Mouse (Mus musculus) MEL (cell line): Measurements from ENCODE around the gene Csf2rb2. TPM values are rescaled to one million over a fixed set of nuclear protein-coding genes. Genes with fewer than 3 reads are reported as not detected.

ENCODE experiments used
- DNase-seq: peaks from one replicate; pipeline ENCODE4 v3.0.0; 2011; ENCODE audit warnings: low read depth, low spot score
- H3K27ac ChIP-seq: 2 replicates; pipeline ENCODE4 v1.5.1; 2012; ENCODE audit warnings: low read depth, mild to moderate bottlenecking, control low read depth, low read length, moderate library complexity; ENCODE audit not compliant: control insufficient read depth
- H3K27me3 ChIP-seq, 2 experiments: fragments of 150-350 bp in 1 of 2; sonication (generic) in 1 of 2; 2 replicates each; pipeline ENCODE4 v1.6.1; 2012; ENCODE audit warnings: low read length in 2 of 2, mild to moderate bottlenecking in 2 of 2, improper control_type of control experiment in 1 of 2, moderate library complexity in 1 of 2; ENCODE audit not compliant: insufficient read depth in 2 of 2, control insufficient read depth in 1 of 2
- H3K36me3 ChIP-seq, 2 experiments: 2 replicates each; pipeline ENCODE4 v1.6.1; 2012 to 2014; ENCODE audit warnings: low read length in 2 of 2, improper control_type of control experiment in 1 of 2, inconsistent platforms in 1 of 2, mild to moderate bottlenecking in 1 of 2; ENCODE audit not compliant: insufficient read depth in 2 of 2, control insufficient read depth in 1 of 2
- H3K4me1 ChIP-seq, 2 experiments: fragments of 150-350 bp in 1 of 2; sonication (generic) in 1 of 2; 2 replicates each; pipeline ENCODE4 v1.6.1; 2012; ENCODE audit warnings: low read length in 2 of 2, improper control_type of control experiment in 1 of 2, mild to moderate bottlenecking in 1 of 2; ENCODE audit not compliant: insufficient read depth in 2 of 2, control insufficient read depth in 1 of 2
- H3K4me3 ChIP-seq, 2 experiments: fragments of 150-350 bp in 1 of 2; sonication (generic) in 1 of 2; 2 replicates each; pipeline ENCODE4 v1.5.1; 2012; ENCODE audit warnings: low read depth in 2 of 2, low read length in 2 of 2, mild to moderate bottlenecking in 2 of 2, moderate library complexity in 2 of 2, control low read depth in 1 of 2, improper control_type of control experiment in 1 of 2; ENCODE audit not compliant: control insufficient read depth in 1 of 2, insufficient read depth in 1 of 2
- H3K79me2 ChIP-seq: 2 replicates; pipeline ENCODE4 v1.6.1; 2012; ENCODE audit warnings: mild to moderate bottlenecking, low read length, moderate library complexity; ENCODE audit not compliant: control insufficient read depth, poor library complexity, insufficient read depth
- H3K9ac ChIP-seq: 2 replicates; pipeline ENCODE4 v1.6.1; 2012; ENCODE audit warnings: low read depth, mild to moderate bottlenecking, control low read depth, low read length, moderate library complexity; ENCODE audit not compliant: control insufficient read depth, poor library complexity, severe bottlenecking
- H3K9me3 ChIP-seq: fragments of 150-350 bp; sonication (generic); replicated peaks from 2 replicates; pipeline ENCODE4 v1.6.1; 2012; ENCODE audit warnings: mild to moderate bottlenecking, low read length, improper control_type of control experiment, moderate library complexity; ENCODE audit not compliant: insufficient read depth
- CHD1 ChIP-seq: IDR thresholded peaks from 2 replicates; pipeline ENCODE4 v1.6.1; 2012; ENCODE audit warnings: low read depth, mild to moderate bottlenecking, inconsistent platforms, low read length, improper control_type of control experiment
- CTCF ChIP-seq, 3 experiments: IDR thresholded peaks in 2 of 3; conservative IDR thresholded peaks in 1 of 3; 2 replicates each; pipeline ENCODE4 v1.5.1; 2011 to 2012; ENCODE audit warnings: low read length in 3 of 3, low read depth in 2 of 3, mild to moderate bottlenecking in 2 of 3, improper control_type of control experiment in 1 of 3, inconsistent platforms in 1 of 3, mixed read lengths in 1 of 3, moderate library complexity in 1 of 3; ENCODE audit not compliant: control insufficient read depth in 1 of 3, insufficient read depth in 1 of 3, poor library complexity in 1 of 3, severe bottlenecking in 1 of 3
- EP300 ChIP-seq, 2 experiments: IDR thresholded peaks; 2 replicates each; pipeline ENCODE4 v1.6.1; 2011; ENCODE audit warnings: improper control_type of control experiment in 2 of 2, low read length in 2 of 2, low read depth in 1 of 2, mild to moderate bottlenecking in 1 of 2
- GATA1 ChIP-seq: IDR thresholded peaks from 2 replicates; pipeline ENCODE4 v1.6.1; 2011; ENCODE audit warnings: low read depth, low read length, improper control_type of control experiment
- MAX ChIP-seq: IDR thresholded peaks from 2 replicates; pipeline ENCODE4 v1.6.1; 2011; ENCODE audit warnings: low read length, improper control_type of control experiment
- MXI1 ChIP-seq: IDR thresholded peaks from 2 replicates; pipeline ENCODE4 v1.6.1; 2011; ENCODE audit warnings: mild to moderate bottlenecking, low read depth, low read length, improper control_type of control experiment
- RAD21 ChIP-seq: IDR thresholded peaks from 2 replicates; pipeline ENCODE4 v1.6.1; 2011; ENCODE audit warnings: mild to moderate bottlenecking, low read depth, low read length, improper control_type of control experiment
- SIN3A ChIP-seq: IDR thresholded peaks from 2 replicates; pipeline ENCODE4 v1.6.1; 2012; ENCODE audit warnings: low read length, improper control_type of control experiment, inconsistent platforms
- SMC3 ChIP-seq: IDR thresholded peaks from 2 replicates; pipeline ENCODE4 v1.6.1; 2011; ENCODE audit warnings: low read depth, low read length, improper control_type of control experiment
- TAL1 ChIP-seq: IDR thresholded peaks from 2 replicates; pipeline ENCODE4 v1.6.1; 2012; ENCODE audit warnings: mild to moderate bottlenecking, inconsistent platforms, low read length, moderate library complexity, mixed read lengths
- TCF12 ChIP-seq: IDR thresholded peaks from 2 replicates; pipeline ENCODE4 v1.6.1; 2014; ENCODE audit warnings: low read depth, mild to moderate bottlenecking, inconsistent platforms, low read length, improper control_type of control experiment, moderate library complexity
- USF2 ChIP-seq, 2 experiments: IDR thresholded peaks; 2 replicates each; pipeline ENCODE4 v1.6.1; 2011 to 2012; ENCODE audit warnings: improper control_type of control experiment in 2 of 2, low read length in 2 of 2, borderline replicate concordance in 1 of 2, inconsistent platforms in 1 of 2, low read depth in 1 of 2, mild to moderate bottlenecking in 1 of 2; ENCODE audit not compliant: insufficient read depth in 1 of 2
- ZC3H11A ChIP-seq: IDR thresholded peaks from 2 replicates; pipeline ENCODE4 v1.6.1; 2012; ENCODE audit warnings: low read depth, mild to moderate bottlenecking, inconsistent platforms, low read length, improper control_type of control experiment
- polyA plus RNA-seq, 2 experiments: library from polyadenylated mRNA; stranded (reverse) in 1 of 2; unstranded in 1 of 2; fragments of >175 nt in 1 of 2; fragments of >200 nt in 1 of 2; gene quantifications; 2 replicates each; pipeline versions ENCODE4 v1.2.1 to v1.2.4; 2012; ENCODE audit warnings: low replicate concordance in 2 of 2, low read depth in 1 of 2; ENCODE audit not compliant: insufficient read length in 2 of 2, insufficient read depth in 1 of 2, missing spikeins in 1 of 2
- total RNA-seq: library from RNA; depleted of rRNA; stranded (reverse); fragments of 300-350 nt; gene quantifications from 2 replicates; pipeline ENCODE4 v1.2.3, GENCODE M21; 2012

The Csf2rb2 gene
- total and polyA plus RNA-seq, 3 experiments, result 0.54 to 1.8 TPM; not detected in 1

DNA sequence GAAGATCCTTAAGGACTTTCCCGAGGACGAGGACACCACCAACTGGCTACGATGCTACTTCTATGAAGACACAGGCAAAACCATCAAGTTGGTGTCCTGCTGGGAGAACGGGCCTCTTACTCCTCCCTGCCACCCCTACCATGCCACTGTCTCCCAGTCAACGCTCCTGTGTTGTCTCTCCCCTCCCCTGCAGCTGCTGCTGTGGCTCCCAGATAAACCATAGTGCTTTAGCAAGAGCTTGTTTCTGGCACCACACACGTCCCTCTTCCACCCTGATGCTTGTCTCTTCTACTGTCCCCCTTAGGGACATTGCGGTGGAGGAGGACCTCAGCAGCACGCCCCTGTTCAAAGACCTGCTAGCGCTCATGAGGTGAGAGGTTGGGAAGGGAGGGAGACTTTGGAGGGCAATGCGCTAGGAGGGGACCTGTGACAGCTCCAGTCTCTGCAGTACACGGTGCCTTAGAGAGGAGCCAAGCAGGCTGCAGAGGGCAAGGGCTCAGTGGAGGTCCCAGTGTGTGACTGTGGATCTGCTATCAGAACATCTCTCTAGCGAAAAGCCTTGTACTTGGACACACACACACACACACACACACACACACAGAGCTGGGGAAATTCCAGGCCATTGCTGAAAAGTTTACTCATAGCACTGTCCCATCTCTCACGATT is 44.7 kb downstream of the Csf2rb2 start:
- TF ChIP-seq TAL1 (peak; percentile 72), USF2 (IDR thresholded peaks at IDR 0.05; ENCODE audit: borderline replicate concordance in 1 of 2, insufficient read depth in 1 of 2, low read depth in 1 of 2, low read length in 2 of 2) (no peak), EP300 (IDR thresholded peaks at IDR 0.05; ENCODE audit: low read depth in 1 of 2, low read length in 2 of 2) (peak; percentile 14 to 39; a peak in 1 of 4 replicates), CHD1 (no peak), TCF12 (peak; percentile 63; the same call in 1 of the 2 replicates)
- 0 out of 2 replicates have a peak overlapping the region, but pooled peaks have one; percentile 5 for H3K9ac ChIP-seq
- H3K36me3 ChIP-seq, result peaks cover 0 to 2% of the 10 kb centered on the region in 2 experiments; a peak in 1 of 4 replicates
- DNase-seq, result peak; percentile 48
- no peak overlapping the region for H3K4me3 ChIP-seq
- H3K79me2 ChIP-seq, result no peaks in the 10 kb centered on the region
- H3K9me3 ChIP-seq, result no peaks in the 10 kb centered on the region
- H3K27ac ChIP-seq, result no peak overlapping the region; the same call in 1 of the 2 replicates
- peaks cover 0 to 6% of the 10 kb centered on the region in 2 experiments; a peak in 2 of 4 replicates for H3K4me1 ChIP-seq
- no peaks in the 10 kb centered on the region for H3K27me3 ChIP-seq

- Histone ChIP-seq H3K9me3 (no peaks in the 10 kb centered on the region), H3K4me3 (no peak overlapping the region), H3K27me3 (no peaks in the 10 kb centered on the region), H3K36me3 (peaks cover 0 to 2% of the 10 kb centered on the region in 2 experiments; a peak in 1 of 4 replicates), H3K4me1 (peaks cover 0 to 6% of the 10 kb centered on the region in 2 experiments; a peak in 2 of 4 replicates), H3K79me2 (no peaks in the 10 kb centered on the region), H3K27ac (no peak overlapping the region), H3K9ac (no peak overlapping the region)
- peak; percentile 37 for DNase-seq
- peak; percentile 15 to 24; a peak in 1 of 4 replicates for TF ChIP-seq EP300 (IDR thresholded peaks at IDR 0.05; ENCODE audit: low read depth in 1 of 2, low read length in 2 of 2)
- no peak for TF ChIP-seq USF2 (IDR thresholded peaks at IDR 0.05; ENCODE audit: borderline replicate concordance in 1 of 2, insufficient read depth in 1 of 2, low read depth in 1 of 2, low read length in 2 of 2)
- no peak for TF ChIP-seq GATA1
These were observed 47.2 kb downstream of the Csf2rb2 start for GRCm38 (mm10) chr15:78258246-78258865.

- Histone ChIP-seq H3K27me3 (no peaks in the 10 kb centered on the region), H3K36me3 (peaks cover 0 to 2% of the 10 kb centered on the region in 2 experiments; a peak in 1 of 4 replicates), H3K9me3 (no peaks in the 10 kb centered on the region), H3K79me2 (no peaks in the 10 kb centered on the region)
- peak; percentile 72 for DNase-seq
- TF ChIP-seq SIN3A, result no peak
- no peak for TF ChIP-seq MXI1
- no peak for TF ChIP-seq MAX
- TF ChIP-seq CTCF (IDR thresholded peaks at IDR 0.05 in 2 of 3, conservative IDR thresholded peaks at IDR 0.05 in 1 of 3; ENCODE audit: control insufficient read depth in 1 of 3, insufficient read depth in 1 of 3, low read depth in 2 of 3, low read length in 3 of 3, poor library complexity in 1 of 3, severe bottlenecking in 1 of 3), result peak; percentile 92 to 95 (median 94)
- peak; percentile 95 for TF ChIP-seq ZC3H11A
- no peak for TF ChIP-seq USF2 (IDR thresholded peaks at IDR 0.05; ENCODE audit: borderline replicate concordance in 1 of 2, insufficient read depth in 1 of 2, low read depth in 1 of 2, low read length in 2 of 2)
- peak; percentile 97 for TF ChIP-seq SMC3
- peak; percentile 99 for TF ChIP-seq RAD21
- TF ChIP-seq, all 39 proteins: peak for 4
- Histone ChIP-seq H3K27ac (no peak overlapping the region), H3K9ac (no peak overlapping the region), H3K4me3 (no peak overlapping the region), H3K4me1 (peaks cover 0 to 6% of the 10 kb centered on the region in 2 experiments; a peak in 2 of 4 replicates)
These were observed 48.0 kb downstream of the Csf2rb2 start for GRCm38 (mm10) chr15:78257326-78258050.
